Mouse (Mus musculus): ENCODE data around the gene Smo. TPM values are rescaled to one million over a fixed set of nuclear protein-coding genes. Genes with fewer than 3 reads are reported as not detected.

Gene Smo
- total RNA-seq (2022), result 10 to 100 TPM; 43.4 to 55.3 (median 50.2) TPM

DNA sequence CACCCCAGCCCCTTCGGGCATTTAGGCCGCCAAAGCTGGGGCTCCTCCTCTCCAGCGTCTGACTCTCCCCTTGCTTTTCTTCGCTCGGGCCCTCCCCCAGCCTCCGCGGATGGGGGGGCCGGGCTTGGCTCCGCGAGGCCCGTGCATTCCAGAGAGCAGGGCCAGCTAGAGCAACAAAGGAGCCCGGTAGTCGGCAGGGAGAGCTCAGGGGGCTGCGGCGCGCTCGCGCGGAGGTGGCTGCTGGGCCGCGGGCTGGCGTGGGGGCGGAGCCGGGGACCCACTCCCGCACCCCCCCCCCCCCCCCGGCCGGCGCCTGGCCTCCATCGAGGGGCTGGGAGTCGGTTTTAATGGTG, at the start of gene Smo:
TSS of gene Smo (plus strand) at position 168 of the 353 bp plus-strand sequence.
- DNase-seq, result peak; percentile 74

DNA sequence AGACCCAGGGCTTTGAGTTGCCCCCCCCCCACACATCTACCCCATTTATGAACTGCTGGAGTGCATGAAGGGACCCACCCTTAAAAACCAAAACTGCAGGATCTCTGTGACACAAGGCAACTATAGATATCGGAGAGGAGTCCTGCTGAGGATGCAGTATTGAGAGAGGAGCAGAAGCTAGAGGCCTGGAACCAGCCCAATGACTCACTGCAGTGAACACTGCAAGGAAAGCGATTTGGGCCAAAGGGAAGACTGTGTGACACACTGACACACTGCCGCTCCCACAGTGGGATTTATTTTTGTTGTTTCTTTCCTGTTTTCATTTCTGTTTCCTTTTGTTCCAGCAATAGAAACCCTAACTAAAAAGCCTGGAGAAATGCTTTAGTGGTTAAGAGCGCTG, 49.4 kb upstream of the Smo start:
- DNase-seq, result no peak

DNA sequence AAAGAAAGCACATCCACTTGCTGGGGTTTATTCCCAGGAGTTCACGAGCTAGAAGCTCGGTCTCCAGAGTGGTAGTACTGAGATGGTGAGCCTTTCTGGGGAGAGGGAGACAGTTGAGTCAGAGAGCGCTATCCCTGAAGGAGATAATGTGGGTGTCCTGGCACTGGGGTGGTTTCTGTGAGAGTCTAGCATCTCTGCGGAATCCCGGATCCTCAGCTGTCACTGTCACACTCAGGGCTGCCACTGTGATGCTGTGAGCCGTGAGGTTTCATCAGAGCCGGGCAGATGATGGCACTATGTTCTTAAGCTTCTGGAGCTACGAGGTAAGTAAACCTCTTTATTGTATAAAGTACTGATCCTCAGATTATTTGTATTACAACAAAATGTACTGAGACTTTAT, 45.8 kb upstream of the Smo start:
- DNase-seq, result no peak

DNA sequence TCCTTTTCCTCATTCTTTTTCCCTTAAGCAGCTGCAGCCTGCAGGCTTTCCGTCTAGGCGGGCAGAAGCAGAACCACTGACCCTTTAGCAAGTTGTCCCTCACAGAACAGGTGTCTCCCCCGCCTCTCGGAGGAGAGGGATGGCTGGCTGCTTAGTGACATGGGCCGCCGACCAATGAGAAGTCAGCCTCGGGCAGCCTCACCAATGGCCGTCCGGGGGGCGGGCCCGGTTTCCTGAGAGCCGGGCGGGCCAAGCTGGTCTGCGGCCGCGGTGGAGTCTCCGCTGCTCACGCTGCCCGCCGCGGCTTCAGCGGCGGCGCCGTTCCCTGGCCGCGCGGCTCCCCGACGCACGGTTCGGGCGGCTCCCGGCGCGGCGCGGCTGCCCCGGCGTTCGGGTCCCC, 41.4 kb upstream of the Smo start, which contains the start of gene Tspan33:
TSS of gene Tspan33 (plus strand) at position 270 of the 400 bp plus-strand sequence.
- DNase-seq, result peak; percentile 90

DNA sequence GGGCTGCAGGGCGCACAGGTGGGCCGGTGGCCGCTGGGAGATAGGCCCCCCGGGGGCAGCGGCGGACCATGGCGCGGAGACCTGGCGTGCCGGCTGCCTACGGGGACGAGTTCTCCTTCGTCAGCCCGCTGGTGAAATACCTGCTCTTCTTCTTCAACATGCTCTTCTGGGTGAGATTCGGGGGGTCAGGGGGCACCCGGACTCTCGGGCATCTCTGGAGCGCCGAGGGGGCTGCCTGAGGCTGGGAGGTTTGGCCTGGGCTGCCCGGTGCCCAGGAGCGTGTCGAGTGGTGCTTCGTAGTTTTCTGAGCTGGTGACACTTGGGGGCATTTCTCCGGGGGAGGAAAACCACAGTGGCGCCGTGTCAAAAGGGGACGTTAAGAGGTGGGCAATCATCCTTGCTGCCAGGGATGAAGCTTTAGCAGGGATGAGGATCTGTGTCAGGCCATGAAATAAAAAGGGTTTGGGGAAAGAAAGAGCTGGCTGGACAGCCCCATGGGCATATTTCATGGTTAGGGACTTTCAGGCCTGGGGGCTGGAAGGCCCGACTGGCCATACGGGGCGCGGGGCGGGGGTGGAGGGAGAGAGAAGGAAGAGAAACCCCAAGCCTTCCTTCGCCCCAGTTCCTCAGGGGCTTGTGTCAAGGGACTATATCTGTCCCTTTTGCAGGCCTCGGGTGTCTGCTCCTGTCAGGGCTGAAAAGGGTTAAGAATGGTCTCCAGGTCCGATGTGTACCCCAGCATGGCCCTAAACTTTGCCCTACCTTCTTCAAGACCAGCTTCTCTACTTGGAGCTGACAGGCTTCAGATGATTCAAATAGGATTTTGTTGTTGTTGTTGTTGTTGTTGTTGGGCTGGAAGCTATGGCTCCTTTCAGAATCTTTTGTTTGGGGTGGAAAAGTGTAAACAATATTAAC, 40.7 kb upstream of the Smo start:
- DNase-seq, result no peak

DNA sequence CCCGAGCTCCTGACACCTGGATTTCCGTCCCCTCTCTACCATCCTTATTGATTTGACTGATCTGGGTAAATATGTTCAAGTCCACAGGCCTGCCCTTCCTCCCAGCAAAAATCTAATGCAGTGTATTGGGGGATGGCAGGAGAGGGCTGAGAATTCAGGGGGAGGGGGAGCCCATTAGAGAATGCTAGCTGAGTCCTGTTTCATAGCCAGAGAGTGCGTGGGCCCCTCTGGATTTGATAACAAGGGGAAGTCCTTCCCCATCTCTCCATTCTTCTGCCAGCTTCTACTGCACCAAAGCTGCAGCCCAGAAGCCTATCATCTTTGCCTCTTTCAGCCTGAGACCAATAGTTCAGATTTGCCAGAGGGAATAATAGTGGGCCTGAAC, 40.0 kb upstream of the Smo start:
- DNase-seq, result no peak

DNA sequence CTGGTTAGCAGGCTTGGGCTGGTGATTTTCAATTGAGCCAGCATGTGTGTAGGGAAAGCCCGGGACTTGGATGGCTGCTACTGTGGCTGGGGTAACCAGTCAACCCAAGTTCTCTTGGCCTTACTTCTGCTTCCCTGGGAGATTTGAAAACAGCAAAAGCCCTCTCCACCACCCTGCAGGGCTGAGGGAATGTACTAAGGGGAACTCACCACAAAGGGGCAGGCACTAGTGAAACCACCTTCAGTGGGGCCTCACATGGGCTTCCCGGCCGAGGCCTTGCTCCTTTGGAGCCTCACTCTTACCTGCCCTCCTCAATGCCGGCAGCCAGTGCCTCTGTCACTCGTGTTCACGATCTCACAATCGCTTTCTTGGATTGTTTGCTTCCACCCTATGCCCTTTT, 39.3 kb upstream of the Smo start:
- DNase-seq, result no peak

DNA sequence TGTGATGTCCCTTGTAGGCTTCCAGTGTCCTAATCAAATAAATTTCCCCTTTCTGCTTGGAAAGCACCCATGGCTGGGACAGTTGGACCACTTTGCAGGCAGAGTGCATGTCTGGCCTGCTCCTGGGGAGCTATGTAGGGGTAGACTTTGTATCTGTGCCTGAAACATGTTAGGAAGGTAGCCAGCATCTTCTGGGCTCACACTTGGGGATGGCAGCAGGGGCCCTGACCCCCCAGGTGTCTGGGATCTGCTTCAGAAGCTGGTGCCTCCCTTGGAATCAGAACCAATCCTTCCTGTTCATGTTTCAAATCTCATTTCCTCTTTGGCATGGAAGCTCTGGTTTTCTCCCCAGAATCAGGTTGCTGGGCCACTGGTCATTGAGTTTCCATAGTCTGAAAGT, 38.2 kb upstream of the Smo start:
- no peak for DNase-seq

DNA sequence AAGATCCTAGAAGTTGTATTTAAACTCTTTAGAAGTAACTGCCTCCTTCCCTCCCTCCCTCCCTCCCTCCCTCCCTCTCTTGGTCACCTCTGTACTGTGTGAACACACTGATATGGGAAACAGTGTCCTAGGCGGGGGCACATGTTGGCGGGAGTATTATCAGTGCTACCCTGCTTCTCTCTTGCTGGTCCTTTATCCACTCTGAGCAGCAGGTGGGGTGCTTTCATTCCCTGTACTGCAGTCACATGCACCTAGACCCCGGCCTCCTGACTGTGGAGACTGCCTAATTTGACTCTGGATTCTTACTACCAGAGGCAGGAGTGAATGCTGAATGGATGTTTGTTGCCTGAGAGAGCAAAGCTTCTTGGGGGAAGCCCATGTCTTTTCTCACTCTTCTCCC, 37.8 kb upstream of the Smo start:
- no peak for DNase-seq

DNA sequence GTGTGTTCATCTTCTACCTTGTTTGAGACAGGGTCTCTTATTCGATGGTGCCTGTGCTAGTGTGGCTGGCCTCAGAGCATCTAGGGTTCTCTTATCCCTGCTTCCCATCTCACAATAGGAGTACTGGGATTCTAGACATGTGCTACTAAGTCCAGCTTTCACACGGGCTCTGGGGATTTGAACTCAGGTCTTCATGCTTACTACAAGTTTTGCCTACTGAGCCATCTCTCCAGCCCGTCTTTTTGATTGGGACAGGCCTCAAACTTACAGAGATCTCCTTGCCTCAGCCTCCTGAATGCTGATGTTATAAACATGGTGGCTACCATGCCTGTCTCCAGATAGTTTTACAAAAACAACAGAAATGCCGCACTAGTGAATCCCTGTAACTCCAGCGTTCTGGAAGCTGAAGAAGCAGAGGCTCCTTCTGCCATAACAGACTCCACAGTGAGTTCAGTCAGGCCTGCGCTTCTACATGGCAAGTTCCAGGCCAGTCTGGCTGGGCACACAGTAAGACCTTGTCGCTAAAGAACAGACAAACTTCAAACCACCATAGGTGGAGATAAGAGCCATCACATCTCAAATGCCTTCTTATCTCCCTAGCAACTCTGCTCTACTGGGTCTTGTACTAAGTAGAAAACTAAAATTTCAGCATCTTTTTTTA, 36.1 kb upstream of the Smo start:
- no peak for DNase-seq

DNA sequence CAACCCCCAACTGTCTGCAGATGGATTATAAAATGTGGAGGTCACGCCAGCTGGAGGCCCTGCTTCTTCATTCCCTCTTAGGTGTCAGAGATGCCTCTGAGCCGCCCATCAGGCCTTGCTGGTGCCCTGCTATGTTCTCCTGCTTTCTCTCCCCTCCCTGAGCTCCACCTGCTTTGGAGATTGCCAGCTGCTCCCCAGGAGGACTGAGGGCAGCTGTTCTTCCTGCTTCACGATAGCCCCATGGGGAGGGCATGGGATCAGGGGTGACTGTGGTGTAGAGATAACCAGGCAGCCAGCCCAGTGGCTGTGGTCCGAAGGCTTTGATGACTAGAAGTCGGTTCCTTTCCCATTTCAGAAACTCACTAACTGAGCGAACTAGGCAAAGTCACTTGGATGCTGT, 34.3 kb upstream of the Smo start:
- DNase-seq, result no peak

DNA sequence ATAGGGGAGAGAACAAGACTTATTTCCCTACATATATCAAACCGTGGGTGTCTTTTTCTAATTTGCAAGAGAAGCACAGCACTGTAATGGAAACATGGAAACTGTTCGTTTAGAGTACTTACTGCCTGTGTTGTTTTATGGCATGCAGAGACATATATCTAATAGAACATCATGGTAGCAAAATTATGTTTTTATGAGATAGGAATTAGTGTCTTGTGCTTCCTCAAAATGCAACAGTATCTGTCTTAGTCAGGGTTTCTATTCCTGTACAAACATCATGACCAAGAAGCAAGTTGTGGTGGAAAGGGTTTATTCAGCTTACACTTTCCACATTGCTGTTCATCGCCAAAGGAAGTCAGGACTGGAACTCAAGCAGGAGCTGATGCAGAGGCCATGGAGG, 33.2 kb upstream of the Smo start:
- no peak for DNase-seq

DNA sequence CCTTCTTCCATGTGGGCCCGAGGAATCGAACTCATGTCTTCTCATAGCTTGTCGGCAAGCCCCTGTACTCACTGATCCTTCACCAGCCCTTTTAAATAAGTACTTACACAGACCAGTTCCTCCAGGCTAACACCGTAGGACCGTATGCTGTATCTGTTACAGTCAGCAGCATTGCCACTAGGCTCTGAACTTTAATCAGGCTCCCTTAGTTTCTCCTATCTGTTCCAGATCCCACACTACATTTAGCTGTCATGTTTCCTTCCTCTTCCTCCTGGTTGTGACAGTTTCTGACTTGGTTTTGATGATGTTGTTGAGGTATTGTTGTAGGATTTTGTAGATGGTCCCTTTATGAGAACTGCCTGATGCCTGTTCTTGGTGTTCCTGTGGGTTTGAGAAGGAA, 31.2 kb upstream of the Smo start:
- no peak for DNase-seq

DNA sequence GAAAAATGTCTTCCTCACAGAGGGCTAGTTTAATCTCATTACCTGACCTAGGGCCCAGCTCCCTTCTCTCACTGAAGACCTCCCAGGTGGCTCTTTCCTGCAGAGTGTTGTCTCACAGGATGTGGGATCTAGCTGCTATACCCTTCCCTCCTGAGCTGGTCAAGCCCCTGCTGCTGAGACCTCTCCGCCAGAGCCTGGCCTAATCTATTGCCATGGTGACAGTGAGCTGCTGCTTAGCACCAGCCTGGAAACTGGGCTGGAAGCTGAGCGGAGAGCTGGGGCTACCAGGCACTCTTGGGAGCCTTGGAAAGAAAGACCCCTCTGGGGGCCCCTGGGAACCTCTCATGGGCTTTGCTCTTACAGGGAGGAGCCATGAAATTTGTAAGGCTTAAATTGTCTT, 27.4 kb upstream of the Smo start:
- no peak for DNase-seq

DNA sequence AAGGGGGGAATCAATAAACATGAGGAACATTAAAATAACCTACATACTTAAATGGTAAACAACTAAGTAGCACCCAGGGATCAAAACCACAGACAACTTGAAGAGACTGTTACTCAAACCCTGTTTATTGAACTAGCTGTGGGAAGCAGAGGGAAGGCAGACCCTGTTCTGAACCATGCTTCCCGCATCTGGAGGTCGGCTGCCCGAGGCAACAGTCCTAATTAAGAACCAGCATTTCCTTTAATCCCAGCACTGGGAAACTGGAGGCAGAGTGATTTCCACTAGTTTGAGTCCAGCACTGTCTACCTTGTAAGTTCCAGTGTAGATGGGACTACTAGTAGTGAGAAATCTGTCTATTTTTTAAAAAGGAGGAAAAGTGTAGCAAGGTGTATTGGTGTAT, 24.0 kb upstream of the Smo start:
- no peak for DNase-seq

DNA sequence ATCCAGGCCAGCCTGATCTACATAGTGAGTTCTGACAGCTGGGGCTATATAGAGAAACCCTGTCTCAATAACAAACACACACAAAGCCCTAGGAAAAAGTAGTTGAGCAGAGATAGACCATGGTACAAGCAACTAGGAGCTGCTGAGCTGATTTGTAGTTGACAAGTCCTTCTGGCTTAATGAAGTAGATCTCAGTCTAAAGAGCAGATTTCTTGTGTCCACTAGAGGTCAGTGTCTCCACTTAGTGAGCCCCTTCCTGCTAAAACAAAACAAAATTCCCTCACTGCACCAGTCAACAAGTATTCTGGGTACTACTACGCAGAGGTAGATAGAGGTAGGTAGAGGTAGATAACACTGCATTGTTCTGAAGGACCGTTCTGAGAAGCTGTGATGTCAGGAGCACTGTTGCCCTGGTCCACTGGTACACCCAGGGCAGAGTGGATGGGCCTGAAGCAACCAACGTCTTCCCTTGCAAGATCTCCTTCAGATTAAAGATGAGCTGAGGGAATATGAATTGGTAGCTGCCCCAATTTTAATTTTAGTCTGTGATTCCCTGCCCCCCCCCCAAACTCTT, 23.2 kb upstream of the Smo start:
- no peak for DNase-seq

DNA sequence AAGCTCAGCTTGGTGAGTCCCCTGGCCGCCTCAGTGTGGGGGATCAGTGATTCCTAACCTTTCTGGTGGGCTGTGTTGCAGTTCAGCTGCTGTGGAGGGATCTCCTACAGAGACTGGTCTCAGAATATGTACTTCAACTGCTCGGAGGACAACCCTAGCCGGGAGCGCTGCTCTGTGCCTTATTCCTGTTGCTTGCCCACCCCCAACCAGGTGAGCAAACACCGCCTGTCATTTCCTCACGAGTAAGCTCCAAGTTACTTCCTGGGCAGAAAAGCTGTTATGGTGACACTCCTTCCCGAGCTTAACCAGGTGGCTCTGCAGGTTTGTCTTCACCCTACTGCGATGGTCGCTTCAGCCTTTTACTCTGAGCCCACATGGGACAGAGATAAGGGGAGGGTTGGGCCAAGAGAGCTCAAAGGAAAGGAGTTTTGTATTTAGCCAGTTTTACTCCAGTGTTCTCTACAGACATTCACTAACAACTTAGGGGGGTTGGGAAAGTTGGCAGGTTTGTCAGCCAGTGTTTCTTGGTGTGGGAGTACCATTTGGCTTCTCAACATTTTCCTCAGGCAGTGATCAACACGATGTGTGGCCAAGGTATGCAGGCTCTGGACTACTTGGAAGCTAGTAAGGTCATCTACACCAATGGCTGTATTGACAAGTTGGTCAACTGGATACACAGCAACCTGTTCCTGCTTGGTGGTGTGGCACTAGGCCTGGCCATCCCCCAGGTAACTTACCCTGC, 18.5 kb upstream of the Smo start:
- no peak for DNase-seq

DNA sequence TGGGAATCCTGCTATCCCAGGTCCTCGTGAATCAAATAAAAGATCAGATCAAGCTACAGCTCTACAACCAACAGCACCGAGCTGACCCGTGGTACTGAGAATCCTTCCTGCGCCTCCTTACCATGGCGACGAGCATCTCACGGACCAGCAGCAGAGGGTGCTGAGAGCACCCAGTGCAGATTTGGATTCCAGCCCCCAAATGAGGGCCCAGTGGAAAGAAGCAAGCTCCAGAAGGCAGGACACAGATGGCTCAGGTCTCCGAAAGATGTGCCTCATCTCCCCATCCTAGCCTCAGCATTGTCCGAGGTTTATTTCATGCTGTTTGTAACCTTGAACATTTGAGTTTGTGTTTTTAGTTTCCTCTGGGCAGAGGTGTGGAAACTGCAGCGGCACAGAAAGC, 17.8 kb upstream of the Smo start:
- DNase-seq, result no peak

DNA sequence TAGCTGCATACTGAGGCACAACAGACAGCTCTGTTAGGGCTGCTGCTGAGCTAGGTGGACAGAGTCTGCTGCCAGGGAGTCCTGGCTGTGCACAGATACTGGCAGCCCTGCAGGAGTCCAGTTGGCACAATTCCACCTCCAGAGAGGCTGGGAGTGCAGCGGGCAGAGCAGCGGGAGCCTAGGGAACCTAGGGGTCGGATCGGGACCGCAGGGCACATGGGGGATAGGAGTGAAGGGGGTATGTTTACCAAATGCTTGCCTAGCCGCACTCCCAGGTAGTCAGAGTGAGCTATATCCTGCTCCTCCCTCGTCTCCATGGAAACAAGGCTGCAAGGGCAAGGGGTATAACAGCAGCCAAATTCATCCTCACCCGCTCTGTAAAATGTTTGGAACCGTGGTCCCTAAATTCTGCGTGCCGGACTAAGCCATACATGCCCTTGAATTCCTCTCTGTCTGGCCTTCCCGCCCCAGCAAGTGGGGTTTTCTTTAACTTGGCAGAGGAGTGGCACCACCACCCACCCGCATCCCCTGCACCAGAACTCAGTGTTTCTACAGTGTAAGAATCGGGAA, 17.3 kb upstream of the Smo start:
- no peak for DNase-seq

DNA sequence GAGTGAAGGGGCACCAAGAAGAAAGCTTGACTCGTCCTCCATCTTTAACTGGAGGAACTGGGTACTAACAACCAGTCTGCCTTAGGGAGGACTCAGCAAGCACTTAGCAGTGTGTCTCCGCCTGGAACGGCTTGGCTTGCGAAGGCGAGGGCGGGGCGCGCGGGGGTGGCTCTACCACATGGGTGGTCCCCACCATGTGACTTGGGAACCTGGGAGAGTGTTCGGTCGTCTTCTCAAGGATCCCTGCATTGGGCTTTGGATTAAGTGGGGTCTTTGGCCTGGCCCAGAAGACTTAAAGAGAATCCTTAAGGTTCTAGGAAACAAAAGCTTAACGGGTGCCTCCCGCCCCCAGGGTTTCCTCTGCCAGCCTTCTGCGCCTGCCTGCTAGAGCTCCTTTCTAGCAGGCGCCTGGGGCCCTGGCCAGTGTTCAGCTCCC, 16.4 kb upstream of the Smo start:
- no peak for DNase-seq

DNA sequence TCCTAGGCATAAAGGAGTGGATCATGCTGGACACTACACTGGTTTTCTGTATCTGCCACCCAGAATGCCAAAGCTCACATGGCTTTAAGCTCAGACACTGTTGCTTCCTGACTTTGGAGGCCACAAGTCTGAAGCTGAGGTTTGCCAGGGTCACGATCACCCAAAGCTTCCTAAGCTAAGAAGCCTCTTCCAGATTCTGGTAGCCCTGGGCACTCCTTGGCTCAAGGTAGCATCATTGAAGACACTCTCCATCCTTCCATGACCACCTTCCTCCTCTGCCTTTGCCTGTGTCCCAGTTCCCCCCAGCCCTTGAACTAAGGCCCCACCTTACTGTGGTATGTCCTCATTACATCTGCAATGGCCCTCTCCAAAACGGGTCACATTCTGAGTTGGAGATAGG, 13.4 kb upstream of the Smo start:
- no peak for DNase-seq

DNA sequence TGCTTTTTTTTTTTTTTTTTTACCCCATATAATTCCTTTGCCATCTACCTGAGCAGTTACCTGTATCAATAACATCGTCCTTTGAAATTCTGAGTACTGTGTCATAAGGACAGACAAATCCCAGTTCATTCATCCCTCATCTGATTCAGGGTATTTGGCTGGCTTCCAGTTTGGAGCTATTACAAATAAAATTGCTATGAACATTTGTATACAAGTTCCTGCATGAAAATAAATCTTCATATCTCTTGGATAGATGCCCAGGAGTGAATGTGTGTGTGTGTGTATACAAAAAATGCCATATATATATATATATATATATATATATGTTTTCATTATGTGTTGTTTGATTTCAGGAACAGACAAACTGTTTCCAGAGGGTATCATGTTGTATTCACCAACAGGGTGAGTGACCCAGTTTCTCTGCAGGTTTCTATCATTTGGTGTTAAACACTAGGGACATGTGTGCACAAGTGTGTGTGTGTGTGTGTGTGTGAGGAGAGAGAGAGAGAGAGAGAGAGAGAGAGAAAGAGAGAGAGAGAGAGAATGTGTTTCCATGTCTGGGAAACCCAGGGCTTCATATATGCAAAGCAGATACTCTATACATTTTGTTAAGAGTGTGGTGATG, 8.6 kb upstream of the Smo start:
- DNase-seq, result no peak

All from adrenal gland, adult 8-10 months (tissue).